Mouse (Mus musculus) intestine, embryonic 16.5 days (tissue): ENCODE data around the gene B020011L13Rik. TPM values are rescaled to one million over a fixed set of nuclear protein-coding genes. Genes with fewer than 3 reads are reported as not detected.
"Not testable (repeated sequence)": the region's sequence is repeated elsewhere in the genome, so short reads cannot be mapped to it uniquely, and the experiment has no call there.

Experiments
- ATAC-seq: fragments of 200-750 bp; cut with Nextera tagmentation; 2 replicates; pipeline ENCODE4 v1.8.0; 2017; ENCODE audit warnings: moderate TSS enrichment, moderate library complexity
- H3K27ac ChIP-seq: fragments of 300-500 bp; sonication (generic); 2 replicates; pipeline ENCODE4 v1.5.1; 2014; ENCODE audit warnings: mild to moderate bottlenecking, low read length
- H3K27me3 ChIP-seq: fragments of 300-500 bp; sonication (generic); replicated peaks from 2 replicates; pipeline ENCODE4 v1.6.1; 2014; ENCODE audit warnings: low read length, control low read depth, mixed read lengths; ENCODE audit not compliant: control insufficient read depth, insufficient read depth
- H3K36me3 ChIP-seq: fragments of 300-500 bp; sonication (generic); 2 replicates; pipeline ENCODE4 v1.6.1; 2014; ENCODE audit warnings: low read length, control low read depth; ENCODE audit not compliant: control insufficient read depth, insufficient read depth
- H3K4me1 ChIP-seq: fragments of 300-500 bp; sonication (generic); 2 replicates; pipeline ENCODE4 v1.6.1; 2014; ENCODE audit warnings: low read length, control low read depth, mixed read lengths; ENCODE audit not compliant: control insufficient read depth, insufficient read depth
- H3K4me2 ChIP-seq: fragments of 300-500 bp; sonication (generic); 2 replicates; pipeline ENCODE4 v1.6.1; 2014; ENCODE audit warnings: low read depth, low read length, control low read depth
- H3K4me3 ChIP-seq: fragments of 300-500 bp; sonication (generic); 2 replicates; pipeline ENCODE4 v1.5.1; 2014; ENCODE audit warnings: mild to moderate bottlenecking, low read length
- H3K9ac ChIP-seq: fragments of 300-500 bp; sonication (generic); 2 replicates; pipeline ENCODE4 v1.6.1; 2014; ENCODE audit warnings: low read depth, low read length
- H3K9me3 ChIP-seq: fragments of 300-500 bp; sonication (generic); 2 replicates; pipeline ENCODE4 v1.6.1; 2016; ENCODE audit warnings: low read length, control low read depth; ENCODE audit not compliant: control insufficient read depth
- WGBS: fragments of 180-500 bp; shearing (Covaris S2); extraction: QIAGEN DNeasy Blood & Tissue Kit; methylation state at CpG from one replicate; pipeline ENCODE4 v1.1.7; 2014; 5-methylcytosine and 5-hydroxymethylcytosine counted together
- polyA plus RNA-seq: library from polyadenylated mRNA; unstranded; fragments of >200 nt; fragmentation: Nextera tagmentation; extraction: Ambion mirVana; gene quantifications from 2 replicates; pipeline ENCODE4 v1.2.1, GENCODE M21; 2015

Gene B020011L13Rik
- not detected in 2 replicates for polyA plus RNA-seq

DNA sequence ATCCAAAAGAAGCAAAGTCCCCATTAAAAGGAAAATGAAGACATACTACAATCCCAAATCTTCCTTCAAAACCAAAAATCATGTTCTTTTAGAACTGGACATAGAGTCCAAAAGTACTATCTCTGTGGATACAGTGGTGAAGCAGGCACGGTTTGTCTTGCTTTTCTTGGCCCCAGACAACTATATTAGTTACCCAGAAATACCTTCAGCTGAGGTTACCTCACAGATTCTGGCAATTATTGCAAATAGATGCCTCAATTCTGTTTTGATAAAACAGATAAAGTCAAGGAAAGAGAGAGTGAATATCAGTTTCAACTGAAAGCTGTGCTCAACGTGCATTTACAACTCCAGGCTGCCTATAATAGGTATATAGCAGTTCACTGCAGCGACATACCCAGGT lies at the start of gene B020011L13Rik:
Gene B020011L13Rik, plus strand, starts transcription at position 301 of the 400 bp plus-strand sequence.
- not testable (repeated sequence) for H3K4me2 ChIP-seq, H3K4me1 ChIP-seq, H3K4me3 ChIP-seq, ATAC-seq, H3K9ac ChIP-seq, H3K36me3 ChIP-seq, H3K9me3 ChIP-seq, H3K27me3 ChIP-seq, H3K27ac ChIP-seq
- 60% methylated on average over 3 of the region's 3 CpGs for WGBS

DNA sequence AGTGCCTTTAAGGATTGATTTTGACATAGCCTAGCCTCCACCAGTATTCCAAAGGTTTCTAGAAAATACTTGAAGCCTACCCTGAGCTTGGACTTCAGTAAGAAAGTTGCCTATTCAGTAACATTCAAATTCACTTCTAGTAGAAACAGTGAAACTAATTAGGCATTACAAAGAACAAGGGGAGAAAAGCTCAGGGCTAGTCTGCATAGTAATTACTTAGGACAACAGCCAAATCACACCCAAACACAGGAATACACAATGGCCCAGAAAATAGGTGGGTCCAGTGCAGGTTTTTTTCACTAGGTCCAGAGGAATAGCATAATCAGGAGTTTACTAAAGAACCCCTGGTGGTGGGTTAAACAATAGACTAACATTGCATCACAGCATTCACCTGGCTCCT lies 35.3 kb downstream of the B020011L13Rik start:
- H3K27ac ChIP-seq, H3K36me3 ChIP-seq, ATAC-seq: not testable (repeated sequence)

DNA sequence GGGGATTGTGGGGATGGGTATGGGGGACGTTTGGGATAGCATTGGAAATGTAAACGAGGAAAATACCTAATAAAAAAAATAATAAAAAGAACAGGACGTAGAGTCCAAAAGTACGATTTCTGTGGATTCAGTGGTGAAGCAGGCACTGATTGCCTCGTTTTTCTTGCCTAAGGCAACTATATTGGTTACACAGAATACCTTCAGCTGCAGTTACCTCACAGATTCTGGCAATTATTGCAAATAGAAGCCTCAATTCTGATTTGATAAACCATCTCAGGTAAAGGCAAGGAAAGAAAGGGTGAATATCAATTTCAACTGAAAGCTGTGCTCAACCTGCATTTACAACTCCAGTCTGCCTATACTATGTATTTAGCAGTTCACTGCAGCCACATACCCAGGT lies 48.8 kb downstream of the B020011L13Rik start, which contains the start of gene Gm28360:
Gene Gm28360, plus strand, starts transcription at position 301 of the 400 bp plus-strand sequence.
- ATAC-seq, H3K4me1 ChIP-seq, H3K4me3 ChIP-seq, H3K27ac ChIP-seq, H3K27me3 ChIP-seq, H3K9me3 ChIP-seq, H3K36me3 ChIP-seq, H3K4me2 ChIP-seq, H3K9ac ChIP-seq: not testable (repeated sequence)
- WGBS = 71% methylated on average over 5 of the region's 5 CpGs

More for the DNA sequence above, 35.3 kb downstream of the B020011L13Rik start:
- not testable (repeated sequence) for H3K4me3 ChIP-seq, H3K9ac ChIP-seq, H3K4me1 ChIP-seq, H3K4me2 ChIP-seq, H3K27me3 ChIP-seq, H3K9me3 ChIP-seq

DNA sequence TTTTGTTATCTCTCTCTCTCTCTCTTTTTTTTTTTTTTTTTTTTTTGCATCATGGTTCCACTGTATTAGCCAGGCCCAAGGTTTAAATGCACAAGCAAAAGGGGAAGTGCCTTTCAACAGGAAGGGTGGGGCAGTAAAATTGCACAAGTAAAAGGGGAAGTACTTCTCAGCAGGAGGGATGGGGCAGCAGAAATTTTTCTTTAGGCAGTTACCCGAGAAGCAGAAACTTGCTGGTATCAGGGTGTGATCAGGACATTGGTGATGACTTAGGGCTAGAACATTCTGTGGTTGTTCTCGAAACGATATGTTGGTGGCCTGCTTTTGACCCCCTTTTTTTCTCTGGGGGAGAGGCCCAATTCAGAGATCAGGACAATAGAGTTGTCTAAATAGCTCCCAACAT lies 70.8 kb downstream of the B020011L13Rik start:
- H3K9me3 ChIP-seq, H3K4me2 ChIP-seq, H3K27ac ChIP-seq, H3K9ac ChIP-seq, H3K4me1 ChIP-seq, H3K36me3 ChIP-seq, ATAC-seq, H3K4me3 ChIP-seq, H3K27me3 ChIP-seq: not testable (repeated sequence)
- WGBS = 89% methylated on average over 3 of the region's 3 CpGs

Other genes with a start within 250 kb of the B020011L13Rik start
- gene Gm28363, start 84.0 kb upstream of the B020011L13Rik start, polyA plus RNA-seq = not detected in 2 replicates
- not detected in 2 replicates for gene Gm28360, start 48.9 kb downstream of the B020011L13Rik start, polyA plus RNA-seq
- gene Gm28168, start 146.9 kb downstream of the B020011L13Rik start, polyA plus RNA-seq = not detected in 2 replicates
- not detected in 2 replicates for gene Gm7145, start 184.8 kb downstream of the B020011L13Rik start, polyA plus RNA-seq